Mouse (Mus musculus) intestine, postnatal 0 days (tissue): ENCODE data around the gene Spib. TPM values are rescaled to one million over a fixed set of nuclear protein-coding genes. Genes with fewer than 3 reads are reported as not detected.

Source experiments
- ATAC-seq: fragments of 200-750 bp; cut with Nextera tagmentation; 2 replicates; pipeline ENCODE4 v1.8.0; 2017; ENCODE audit warnings: mild to moderate bottlenecking, moderate TSS enrichment, moderate library complexity
- H3K27ac ChIP-seq: fragments of 300-500 bp; sonication (generic); 2 replicates; pipeline ENCODE4 v1.5.1; 2014; ENCODE audit warnings: mild to moderate bottlenecking, low read depth, low read length, moderate library complexity
- H3K27me3 ChIP-seq: fragments of 300-500 bp; sonication (generic); replicated peaks from 2 replicates; pipeline ENCODE4 v1.6.1; 2014; ENCODE audit warnings: low read length, mixed read lengths; ENCODE audit not compliant: control insufficient read depth, insufficient read depth
- H3K36me3 ChIP-seq: fragments of 300-500 bp; sonication (generic); 2 replicates; pipeline ENCODE4 v1.6.1; 2014; ENCODE audit warnings: mild to moderate bottlenecking, moderate library complexity; ENCODE audit not compliant: control insufficient read depth, insufficient read depth
- H3K4me1 ChIP-seq: fragments of 300-500 bp; sonication (generic); replicated peaks from 2 replicates; pipeline ENCODE4 v1.6.1; 2014; ENCODE audit warnings: antibody characterized with exemption, low read length, mixed read lengths; ENCODE audit not compliant: control insufficient read depth, insufficient read depth
- H3K4me2 ChIP-seq: fragments of 300-500 bp; sonication (generic); replicated peaks from 2 replicates; pipeline ENCODE4 v1.6.1; 2014; ENCODE audit warnings: low read depth, mild to moderate bottlenecking, moderate library complexity
- H3K4me3 ChIP-seq: fragments of 300-500 bp; sonication (generic); 2 replicates; pipeline ENCODE4 v1.5.1; 2014; ENCODE audit warnings: low read depth, low read length
- H3K9ac ChIP-seq: fragments of 300-500 bp; sonication (generic); 2 replicates; pipeline ENCODE4 v1.6.1; 2014; ENCODE audit warnings: mild to moderate bottlenecking, low read depth, low read length
- H3K9me3 ChIP-seq: fragments of 300-500 bp; sonication (generic); 2 replicates; pipeline ENCODE4 v1.6.1; 2016; ENCODE audit warnings: mixed run types; ENCODE audit not compliant: control insufficient read depth
- CTCF ChIP-seq: sonication (generic); IDR thresholded peaks from 2 replicates; pipeline ENCODE4 v1.5.1; 2016; ENCODE audit warnings: low read depth, mild to moderate bottlenecking, control low read depth, antibody characterized with exemption, moderate library complexity
- WGBS: fragments of 180-500 bp; shearing (Covaris S2); extraction: QIAGEN DNeasy Blood & Tissue Kit; methylation state at CpG from one replicate; pipeline ENCODE4 v1.1.7; 2014; 5-methylcytosine and 5-hydroxymethylcytosine counted together
- polyA plus RNA-seq: library from polyadenylated mRNA; unstranded; fragments of >200 nt; fragmentation: Nextera tagmentation; extraction: Ambion mirVana; gene quantifications from 2 replicates; pipeline ENCODE4 v1.2.1, GENCODE M21; 2015

Spib gene
- polyA plus RNA-seq, 1 experiment from 2014 or later = 0.17 TPM

- H3K4me3 ChIP-seq = no peak overlapping the region
- no peak overlapping the region for H3K9ac ChIP-seq
- WGBS = 95% methylated on average over 12 of the region's 12 CpGs
- H3K4me1 ChIP-seq = no peaks in the 10 kb centered on the region
- TF ChIP-seq CTCF = no peak
- no peak overlapping the region for H3K4me2 ChIP-seq
- no peak for ATAC-seq
- no peak overlapping the region for H3K27ac ChIP-seq
- no peaks in the 10 kb centered on the region for H3K9me3 ChIP-seq
- H3K36me3 ChIP-seq = peaks cover 33% of the 10 kb centered on the region
- H3K27me3 ChIP-seq = no peaks in the 10 kb centered on the region
Measured at GRCm38 (mm10) chr7:44550409-44550678, 18.5 kb upstream of the Spib start.

GRCm38 (mm10) chr7:44549621-44550408 lies 17.9 kb upstream of the Spib start:
- no peak overlapping the region for H3K27ac ChIP-seq
- no peak for ATAC-seq
- H3K27me3 ChIP-seq = no peaks in the 10 kb centered on the region
- no peak overlapping the region for H3K4me3 ChIP-seq
- WGBS = 95% methylated on average over 23 of the region's 23 CpGs
- H3K4me1 ChIP-seq = no peaks in the 10 kb centered on the region
- no peak overlapping the region for H3K4me2 ChIP-seq
- H3K36me3 ChIP-seq = peaks cover 33% of the 10 kb centered on the region
- no peak overlapping the region for H3K9ac ChIP-seq
- H3K9me3 ChIP-seq = no peaks in the 10 kb centered on the region
- TF ChIP-seq CTCF = no peak

GRCm38 (mm10) chr7:44548497-44549087 lies 16.7 kb upstream of the Spib start, which contains the start of gene Pold1:
Gene Pold1 (minus strand): TSS chr7:44548849.
- H3K27ac ChIP-seq = peak within 1 kb of the TSS; percentile 66
- under 1% methylated on average over 43 of the region's 43 CpGs for WGBS
- no peaks in the 10 kb centered on the region for H3K27me3 ChIP-seq
- no peaks in the 10 kb centered on the region for H3K9me3 ChIP-seq
- H3K4me3 ChIP-seq = peak within 1 kb of the TSS; percentile 60
- H3K9ac ChIP-seq = peak within 1 kb of the TSS; percentile 43; the same call in 1 of the 2 replicates
- peaks cover 33% of the 10 kb centered on the region for H3K36me3 ChIP-seq
- ATAC-seq = peak; percentile 94
- peak; percentile 99 for TF ChIP-seq CTCF
- peak within 1 kb of the TSS; percentile 95 for H3K4me2 ChIP-seq
- H3K4me1 ChIP-seq = no peaks in the 10 kb centered on the region

- Histone ChIP-seq H3K4me2 (peak overlapping the region; percentile 95), H3K4me3 (peak overlapping the region; percentile 60), H3K9ac (peak overlapping the region; percentile 43; the same call in 1 of the 2 replicates), H3K9me3 (no peaks in the 10 kb centered on the region), H3K4me1 (no peaks in the 10 kb centered on the region), H3K36me3 (peaks cover 37% of the 10 kb centered on the region), H3K27me3 (no peaks in the 10 kb centered on the region), H3K27ac (no peak overlapping the region)
- 24% methylated on average over 5 of the region's 5 CpGs for WGBS
- TF ChIP-seq CTCF = no peak
- no peak for ATAC-seq
Measured at GRCm38 (mm10) chr7:44547725-44548124, 15.9 kb upstream of the Spib start.

- Histone ChIP-seq H3K9ac (no peak overlapping the region), H3K36me3 (peaks cover 38% of the 10 kb centered on the region), H3K27ac (no peak overlapping the region), H3K9me3 (no peaks in the 10 kb centered on the region), H3K4me2 (no peak overlapping the region), H3K4me1 (no peaks in the 10 kb centered on the region), H3K27me3 (no peaks in the 10 kb centered on the region), H3K4me3 (no peak overlapping the region)
- WGBS = 94% methylated on average over 13 of the region's 13 CpGs
- no peak for ATAC-seq
- TF ChIP-seq CTCF = no peak
Measured at GRCm38 (mm10) chr7:44547041-44547440, 15.2 kb upstream of the Spib start.

- Histone ChIP-seq H3K4me3 (no peak overlapping the region), H3K36me3 (peaks cover 36% of the 10 kb centered on the region), H3K4me2 (no peak overlapping the region), H3K27me3 (no peaks in the 10 kb centered on the region), H3K9me3 (no peaks in the 10 kb centered on the region), H3K4me1 (no peaks in the 10 kb centered on the region), H3K27ac (no peak overlapping the region), H3K9ac (no peak overlapping the region)
- ATAC-seq = no peak
- TF ChIP-seq CTCF = no peak
- 96% methylated on average over 3 of the region's 3 CpGs for WGBS
Measured at GRCm38 (mm10) chr7:44546274-44546673, 14.4 kb upstream of the Spib start.
